Mouse (Mus musculus) kidney, adult 2 months (tissue): ENCODE results near the gene Olfr71.

Experiments used
- CTCF ChIP-seq: fragments of 200-500 bp; conservative IDR thresholded peaks from 2 replicates; pipeline ENCODE4 v1.5.1; 2011; ENCODE audit warnings: low read depth, mild to moderate bottlenecking, control low read depth, low read length, moderate library complexity, mixed read lengths; ENCODE audit not compliant: insufficient read depth, insufficient read length
- POLR2A ChIP-seq: fragments of 200-500 bp; IDR thresholded peaks from one replicate; pipeline ENCODE4 v1.6.1; 2011; ENCODE audit warnings: low read depth, low read length, control low read depth

- no peak for TF ChIP-seq CTCF
- TF ChIP-seq POLR2A, result no peak
These were observed 31.5 kb upstream of the Olfr71 start for GRCm38 (mm10) chr4:43741526-43741925.
